Mouse (Mus musculus) embryonic fibroblast, embryonic 13.5 days (primary cell): Measurements from ENCODE around the gene Rnf186. TPM values are rescaled to one million over a fixed set of nuclear protein-coding genes. Genes with fewer than 3 reads are reported as not detected.
A peak's percentile ranks its signal among the peaks of the same experiment; 100 is the strongest.
"Not testable (repeated sequence)": the region's sequence is repeated elsewhere in the genome, so short reads cannot be mapped to it uniquely, and the experiment has no call there.

ENCODE experiments used
- H3K27ac ChIP-seq: 2 replicates; pipeline ENCODE4 v1.5.1; 2012; ENCODE audit warnings: low read length, control low read depth, inconsistent platforms; ENCODE audit not compliant: insufficient read depth
- H3K4me1 ChIP-seq: 2 replicates; pipeline ENCODE4 v1.6.1; 2011; ENCODE audit warnings: low read length; ENCODE audit not compliant: control insufficient read depth, insufficient read depth
- H3K4me3 ChIP-seq: 2 replicates; pipeline ENCODE4 v1.5.1; 2011; ENCODE audit warnings: mild to moderate bottlenecking, control low read depth, low read length; ENCODE audit not compliant: insufficient read depth
- CTCF ChIP-seq: IDR thresholded peaks from 2 replicates; pipeline ENCODE4 v1.5.1; 2011; ENCODE audit warnings: mild to moderate bottlenecking, control low read depth, low read length, moderate library complexity, borderline replicate concordance; ENCODE audit not compliant: insufficient read depth
- POLR2A ChIP-seq: IDR thresholded peaks from 2 replicates; pipeline ENCODE4 v1.6.1; 2011; ENCODE audit warnings: low read depth, mild to moderate bottlenecking, control low read depth, low read length, moderate library complexity
- polyA plus RNA-seq: library from polyadenylated mRNA; stranded (reverse); fragments of >200 nt; gene quantifications from 2 replicates; pipeline ENCODE4 v1.2.4, GENCODE M21; 2011; ENCODE audit warnings: low read depth; ENCODE audit not compliant: missing spikeins, insufficient read length

The Rnf186 gene
- polyA plus RNA-seq, 1 experiment: not detected

GRCm38 (mm10) chr4:138968772-138969556 is 2.1 kb downstream of the Rnf186 start:
- Histone ChIP-seq H3K27ac (no peak overlapping the region), H3K4me1 (no peaks in the 10 kb centered on the region), H3K4me3 (no peak overlapping the region)
- TF ChIP-seq CTCF: no peak
- no peak for TF ChIP-seq POLR2A

- Histone ChIP-seq H3K4me1 (no peaks in the 10 kb centered on the region), H3K4me3 (no peak overlapping the region), H3K27ac (no peak overlapping the region)
- no peak for TF ChIP-seq CTCF
- no peak for TF ChIP-seq POLR2A
These were observed 2.8 kb downstream of the Rnf186 start for GRCm38 (mm10) chr4:138969736-138970135.

GRCm38 (mm10) chr4:138971371-138971770 is 4.5 kb downstream of the Rnf186 start:
- Histone ChIP-seq H3K4me1 (no peaks in the 10 kb centered on the region), H3K27ac (no peak overlapping the region), H3K4me3 (no peak overlapping the region)
- TF ChIP-seq CTCF (no peak), POLR2A (no peak)

- Histone ChIP-seq H3K4me3 (peak overlapping the region; percentile 27), H3K4me1 (no peaks in the 10 kb centered on the region), H3K27ac (peak overlapping the region; percentile 71)
- TF ChIP-seq CTCF: no peak
- peak; percentile 81 for TF ChIP-seq POLR2A
These were observed 5.4 kb downstream of the Rnf186 start for GRCm38 (mm10) chr4:138972139-138972826.

GRCm38 (mm10) chr4:138972827-138973718 is 6.2 kb downstream of the Rnf186 start, which contains the start of gene Tmco4:
Gene Tmco4 (plus strand): TSS chr4:138972888.
- no peaks in the 10 kb centered on the region for H3K4me1 ChIP-seq
- TF ChIP-seq CTCF (no peak), POLR2A (peak; percentile 88)
- peak within 1 kb of the TSS; percentile 27 for H3K4me3 ChIP-seq
- peak within 1 kb of the TSS; percentile 71 for H3K27ac ChIP-seq

GRCm38 (mm10) chr4:138973719-138974115 is 6.8 kb downstream of the Rnf186 start:
- peak overlapping the region; percentile 27 for H3K4me3 ChIP-seq
- H3K4me1 ChIP-seq: no peaks in the 10 kb centered on the region
- H3K27ac ChIP-seq: no peak overlapping the region
- TF ChIP-seq POLR2A (no peak), CTCF (no peak)

- H3K4me1 ChIP-seq, H3K4me3 ChIP-seq, H3K27ac ChIP-seq: not testable (repeated sequence)
These were observed 7.6 kb downstream of the Rnf186 start for GRCm38 (mm10) chr4:138974540-138974939.

- H3K27ac ChIP-seq: no peak overlapping the region
- no peak overlapping the region for H3K4me3 ChIP-seq
- H3K4me1 ChIP-seq: no peaks in the 10 kb centered on the region
- no peak for TF ChIP-seq POLR2A
- no peak for TF ChIP-seq CTCF
These were observed 8.3 kb downstream of the Rnf186 start for GRCm38 (mm10) chr4:138975194-138975593.

- Histone ChIP-seq H3K4me1 (no peaks in the 10 kb centered on the region), H3K27ac (no peak overlapping the region), H3K4me3 (no peak overlapping the region)
- TF ChIP-seq POLR2A: no peak
- no peak for TF ChIP-seq CTCF
These were observed 9.1 kb downstream of the Rnf186 start for GRCm38 (mm10) chr4:138976046-138976445.

GRCm38 (mm10) chr4:138980021-138980420 is 13.1 kb downstream of the Rnf186 start:
- TF ChIP-seq CTCF (no peak), POLR2A (no peak)
- Histone ChIP-seq H3K4me1 (no peaks in the 10 kb centered on the region), H3K27ac (no peak overlapping the region), H3K4me3 (no peak overlapping the region)
